Mouse (Mus musculus) right cerebral cortex, postnatal 14 days (tissue): ENCODE results near the gene Vsig8.

Experiments used
- DNase-seq: peaks from one replicate; pipeline ENCODE4 v3.0.0; 2022

Gene Vsig8

GRCm38 (mm10) chr1:172530544-172531220 lies 25.1 kb upstream of the Vsig8 start:
- no peak for DNase-seq

GRCm38 (mm10) chr1:172532551-172532950 lies 23.2 kb upstream of the Vsig8 start:
- no peak for DNase-seq

GRCm38 (mm10) chr1:172535116-172535515 lies 20.6 kb upstream of the Vsig8 start:
- no peak for DNase-seq

- no peak for DNase-seq
These were observed 15.9 kb upstream of the Vsig8 start for GRCm38 (mm10) chr1:172539827-172540226.

GRCm38 (mm10) chr1:172540283-172540820 lies 15.4 kb upstream of the Vsig8 start:
- DNase-seq: no peak

- no peak for DNase-seq
These were observed 9.7 kb upstream of the Vsig8 start for GRCm38 (mm10) chr1:172546062-172546461.

GRCm38 (mm10) chr1:172548501-172548900 lies 7.2 kb upstream of the Vsig8 start:
- no peak for DNase-seq

- DNase-seq: no peak
These were observed 6.4 kb upstream of the Vsig8 start for GRCm38 (mm10) chr1:172549314-172549713.

- no peak for DNase-seq
These were observed 6.0 kb upstream of the Vsig8 start for GRCm38 (mm10) chr1:172549717-172550116.

- peak; percentile 40 for DNase-seq
These were observed 5.2 kb upstream of the Vsig8 start for GRCm38 (mm10) chr1:172550551-172550951.

GRCm38 (mm10) chr1:172551009-172551408 lies 4.7 kb upstream of the Vsig8 start:
- no peak for DNase-seq

- no peak for DNase-seq
These were observed 3.1 kb upstream of the Vsig8 start for GRCm38 (mm10) chr1:172552623-172553022.

GRCm38 (mm10) chr1:172562641-172563464 lies 7.1 kb downstream of the Vsig8 start:
- DNase-seq: peak; percentile 52

- no peak for DNase-seq
These were observed 7.7 kb downstream of the Vsig8 start for GRCm38 (mm10) chr1:172563465-172563828.

GRCm38 (mm10) chr1:172566131-172566530 lies 10.4 kb downstream of the Vsig8 start:
- no peak for DNase-seq

- DNase-seq: no peak
These were observed 12.0 kb downstream of the Vsig8 start for GRCm38 (mm10) chr1:172567758-172568157.

GRCm38 (mm10) chr1:172580116-172580515 lies 24.4 kb downstream of the Vsig8 start:
- DNase-seq: no peak

- no peak for DNase-seq
These were observed 26.7 kb downstream of the Vsig8 start for GRCm38 (mm10) chr1:172582436-172582835.

GRCm38 (mm10) chr1:172584271-172584670 lies 28.5 kb downstream of the Vsig8 start:
- no peak for DNase-seq

GRCm38 (mm10) chr1:172585026-172585425 lies 29.3 kb downstream of the Vsig8 start:
- no peak for DNase-seq

GRCm38 (mm10) chr1:172585612-172586567 lies 30.2 kb downstream of the Vsig8 start:
- DNase-seq: no peak

GRCm38 (mm10) chr1:172590385-172590784 lies 34.6 kb downstream of the Vsig8 start, which contains the start of gene Slamf8:
Gene Slamf8 (minus strand): TSS chr1:172590568.
- DNase-seq: peak; percentile 21

- DNase-seq: no peak
These were observed 37.6 kb downstream of the Vsig8 start for GRCm38 (mm10) chr1:172593321-172593720.
